Mouse (Mus musculus) cortical plate, adult 2 months (tissue): Measurements from ENCODE around the gene Tbc1d8.

Experiments used
- CTCF ChIP-seq: fragments of 200-500 bp; IDR thresholded peaks from 2 replicates; pipeline ENCODE4 v1.5.1; 2011; ENCODE audit warnings: mild to moderate bottlenecking, control low read depth, low read length; ENCODE audit not compliant: insufficient read depth; ENCODE audit errors: extremely low read depth
- POLR2A ChIP-seq: fragments of 200-500 bp; IDR thresholded peaks from 2 replicates; pipeline ENCODE4 v1.6.1; 2011; ENCODE audit warnings: mild to moderate bottlenecking, low read length, control low read depth; ENCODE audit not compliant: insufficient read depth; ENCODE audit errors: extremely low read depth

GRCm38 (mm10) chr1:39428280-39428679, 50.3 kb downstream of the Tbc1d8 start:
- TF ChIP-seq CTCF = no peak
- TF ChIP-seq POLR2A = no peak
